Mouse (Mus musculus) stomach, postnatal 0 days (tissue): ENCODE data around the gene Tlx2.

Experiments used
- CTCF ChIP-seq: IDR thresholded peaks from 2 replicates; pipeline ENCODE4 v1.5.1; 2016; ENCODE audit warnings: antibody characterized with exemption, low read depth, mild to moderate bottlenecking, moderate library complexity
- EP300 ChIP-seq: optimal IDR thresholded peaks from 2 replicates; pipeline ENCODE3; 2016; ENCODE audit warnings: antibody characterized with exemption

DNA sequence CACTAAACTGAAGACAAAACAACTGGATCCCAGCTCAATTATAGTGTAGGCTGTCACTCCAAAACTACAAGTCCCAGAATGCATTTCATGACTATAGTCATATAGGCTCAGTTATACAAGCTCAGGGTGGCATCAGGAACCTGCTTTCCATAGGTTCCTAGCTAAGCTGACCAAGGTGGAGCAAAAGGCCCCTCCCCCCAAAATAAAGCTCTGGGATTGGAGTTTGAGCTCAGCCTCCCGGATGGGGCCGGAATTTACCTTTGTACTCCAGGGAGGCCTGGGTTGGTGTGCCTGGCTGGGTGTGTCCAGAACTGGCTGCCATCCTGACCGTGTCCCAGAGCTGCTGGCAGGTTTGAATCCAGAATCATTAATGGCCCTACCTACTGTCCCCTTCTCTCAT lies 12.3 kb downstream of the Tlx2 start, which contains the start of gene Dqx1:
- no peak for TF ChIP-seq CTCF
- no peak for TF ChIP-seq EP300
